Mouse (Mus musculus) G1E (cell line): ENCODE data around the gene Capn10.

Experiments used
- CTCF ChIP-seq: IDR thresholded peaks from 2 replicates; pipeline ENCODE4 v1.5.1; 2012; ENCODE audit warnings: low read depth, low read length, inconsistent platforms, mixed read lengths
- GATA1 ChIP-seq: IDR thresholded peaks from 2 replicates; pipeline ENCODE4 v1.6.1; 2012; ENCODE audit warnings: borderline replicate concordance, low read length, inconsistent platforms, mixed read lengths
- GATA2 ChIP-seq: IDR thresholded peaks from 2 replicates; pipeline ENCODE4 v1.6.1; 2012; ENCODE audit warnings: low read depth, low read length, inconsistent platforms, borderline replicate concordance
- POLR2AphosphoS5 ChIP-seq: IDR thresholded peaks from 2 replicates; pipeline ENCODE4 v1.6.1; 2012; ENCODE audit warnings: low read depth, low read length, inconsistent platforms; ENCODE audit not compliant: insufficient replicate concordance
- TAL1 ChIP-seq: conservative IDR thresholded peaks from 2 replicates; pipeline ENCODE4 v1.6.1; 2012; ENCODE audit warnings: low read depth, low read length, inconsistent platforms, mixed read lengths

DNA sequence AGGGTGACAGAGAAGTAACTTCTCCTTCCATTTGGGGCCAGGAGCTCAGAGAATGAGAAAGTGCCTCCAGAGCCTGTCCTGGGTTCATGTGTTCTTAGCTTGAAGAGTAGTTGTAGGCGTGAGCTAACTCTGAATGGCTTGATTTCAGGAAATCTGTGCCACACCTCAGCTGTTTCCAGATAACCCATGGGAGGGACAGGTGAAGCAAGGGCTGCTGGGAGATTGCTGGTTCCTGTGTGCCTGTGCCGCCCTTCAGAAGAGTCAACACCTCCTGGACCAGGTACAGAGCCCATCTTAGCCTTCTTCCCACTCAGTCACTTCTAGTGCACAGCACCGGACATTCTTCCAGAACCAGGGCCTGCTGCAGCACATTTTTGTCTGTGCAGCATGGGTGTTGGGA is 3.6 kb downstream of the Capn10 start:
- TF ChIP-seq GATA1 (no peak), CTCF (no peak), TAL1 (no peak), GATA2 (no peak), POLR2AphosphoS5 (no peak)
